Mouse (Mus musculus): ENCODE measurements around the gene Klhl40. TPM values are rescaled to one million over a fixed set of nuclear protein-coding genes. Genes with fewer than 3 reads are reported as not detected.
A peak's percentile ranks its signal among the peaks of the same experiment; 100 is the strongest.

The Klhl40 gene
- total and polyA plus RNA-seq, 2 experiments = 0.18 TPM; not detected in 1

GRCm38 (mm10) chr9:121823991-121824390 is 46.6 kb downstream of the Klhl40 start:
- Histone ChIP-seq H3K4me3 (ENCODE audit: insufficient read depth, low read depth, low read length) (no peak overlapping the region), H3K9ac (ENCODE audit: low read depth, low read length) (no peak overlapping the region), H3K36me3 (ENCODE audit: control insufficient read depth, insufficient read depth, low read length) (no peaks in the 10 kb centered on the region), H3K27me3 (ENCODE audit: control insufficient read depth, insufficient read depth, low read length) (no peaks in the 10 kb centered on the region), H3K4me1 (ENCODE audit: control insufficient read depth, insufficient read depth, low read length) (no peaks in the 10 kb centered on the region), H3K27ac (replicated peaks; ENCODE audit: insufficient read depth, low read depth, low read length) (no peak overlapping the region), H3K79me2 (ENCODE audit: control insufficient read depth, insufficient read depth, low read length) (no peaks in the 10 kb centered on the region)
- no peak for TF ChIP-seq CTCF (IDR thresholded peaks at IDR 0.05; ENCODE audit: low read depth, low read length)
- TF ChIP-seq POLR2A (IDR thresholded peaks at IDR 0.05; ENCODE audit: extremely low read depth, insufficient read depth, low read length) = no peak
- WGBS = 89% methylated on average over 7 of the region's 7 CpGs
- no peak for DNase-seq (ENCODE audit: extremely low read depth, low read depth, low spot score)

- no peak overlapping the region for H3K27ac ChIP-seq (replicated peaks; ENCODE audit: insufficient read depth, low read depth, low read length)
- no peak for DNase-seq (ENCODE audit: extremely low read depth, low read depth, low spot score)
- H3K79me2 ChIP-seq (ENCODE audit: control insufficient read depth, insufficient read depth, low read length) = no peaks in the 10 kb centered on the region
- no peaks in the 10 kb centered on the region for H3K4me1 ChIP-seq (ENCODE audit: control insufficient read depth, insufficient read depth, low read length)
- WGBS = 91% methylated on average over 3 of the region's 3 CpGs
- no peak for TF ChIP-seq CTCF (IDR thresholded peaks at IDR 0.05; ENCODE audit: low read depth, low read length)
- no peak for TF ChIP-seq POLR2A (IDR thresholded peaks at IDR 0.05; ENCODE audit: extremely low read depth, insufficient read depth, low read length)
- H3K4me3 ChIP-seq (ENCODE audit: insufficient read depth, low read depth, low read length) = no peak overlapping the region
- H3K36me3 ChIP-seq (ENCODE audit: control insufficient read depth, insufficient read depth, low read length) = no peaks in the 10 kb centered on the region
- no peaks in the 10 kb centered on the region for H3K27me3 ChIP-seq (ENCODE audit: control insufficient read depth, insufficient read depth, low read length)
- no peak overlapping the region for H3K9ac ChIP-seq (ENCODE audit: low read depth, low read length)
These were observed 48.9 kb downstream of the Klhl40 start for GRCm38 (mm10) chr9:121826356-121826755.

GRCm38 (mm10) chr9:121828314-121828713 is 50.9 kb downstream of the Klhl40 start:
- no peak for DNase-seq (ENCODE audit: extremely low read depth, low read depth, low spot score)
- 75% methylated on average over 6 of the region's 6 CpGs for WGBS
- no peaks in the 10 kb centered on the region for H3K36me3 ChIP-seq (ENCODE audit: control insufficient read depth, insufficient read depth, low read length)
- TF ChIP-seq CTCF (IDR thresholded peaks at IDR 0.05; ENCODE audit: low read depth, low read length) (no peak), POLR2A (IDR thresholded peaks at IDR 0.05; ENCODE audit: extremely low read depth, insufficient read depth, low read length) (no peak)
- no peaks in the 10 kb centered on the region for H3K79me2 ChIP-seq (ENCODE audit: control insufficient read depth, insufficient read depth, low read length)
- no peak overlapping the region for H3K27ac ChIP-seq (replicated peaks; ENCODE audit: insufficient read depth, low read depth, low read length)
- H3K4me1 ChIP-seq (ENCODE audit: control insufficient read depth, insufficient read depth, low read length) = no peaks in the 10 kb centered on the region
- no peak overlapping the region for H3K9ac ChIP-seq (ENCODE audit: low read depth, low read length)
- H3K27me3 ChIP-seq (ENCODE audit: control insufficient read depth, insufficient read depth, low read length) = no peaks in the 10 kb centered on the region
- H3K4me3 ChIP-seq (ENCODE audit: insufficient read depth, low read depth, low read length) = no peak overlapping the region

- DNase-seq (ENCODE audit: extremely low read depth, low read depth, low spot score) = no peak
- H3K4me3 ChIP-seq (ENCODE audit: insufficient read depth, low read depth, low read length) = no peak overlapping the region
- H3K4me1 ChIP-seq (ENCODE audit: control insufficient read depth, insufficient read depth, low read length) = no peaks in the 10 kb centered on the region
- H3K27ac ChIP-seq (replicated peaks; ENCODE audit: insufficient read depth, low read depth, low read length) = no peak overlapping the region
- H3K27me3 ChIP-seq (ENCODE audit: control insufficient read depth, insufficient read depth, low read length) = no peaks in the 10 kb centered on the region
- no peak overlapping the region for H3K9ac ChIP-seq (ENCODE audit: low read depth, low read length)
- WGBS = 63% methylated on average over 7 of the region's 7 CpGs
- H3K36me3 ChIP-seq (ENCODE audit: control insufficient read depth, insufficient read depth, low read length) = no peaks in the 10 kb centered on the region
- TF ChIP-seq CTCF (IDR thresholded peaks at IDR 0.05; ENCODE audit: low read depth, low read length) (no peak), POLR2A (IDR thresholded peaks at IDR 0.05; ENCODE audit: extremely low read depth, insufficient read depth, low read length) (no peak)
- H3K79me2 ChIP-seq (ENCODE audit: control insufficient read depth, insufficient read depth, low read length) = no peaks in the 10 kb centered on the region
These were observed 52.0 kb downstream of the Klhl40 start for GRCm38 (mm10) chr9:121829270-121829992.

GRCm38 (mm10) chr9:121830243-121830955 is 53.0 kb downstream of the Klhl40 start:
- no peaks in the 10 kb centered on the region for H3K36me3 ChIP-seq (ENCODE audit: control insufficient read depth, insufficient read depth, low read length)
- H3K27ac ChIP-seq (replicated peaks; ENCODE audit: insufficient read depth, low read depth, low read length) = no peak overlapping the region
- no peaks in the 10 kb centered on the region for H3K79me2 ChIP-seq (ENCODE audit: control insufficient read depth, insufficient read depth, low read length)
- no peaks in the 10 kb centered on the region for H3K27me3 ChIP-seq (ENCODE audit: control insufficient read depth, insufficient read depth, low read length)
- no peaks in the 10 kb centered on the region for H3K4me1 ChIP-seq (ENCODE audit: control insufficient read depth, insufficient read depth, low read length)
- no peak for TF ChIP-seq POLR2A (IDR thresholded peaks at IDR 0.05; ENCODE audit: extremely low read depth, insufficient read depth, low read length)
- peak; percentile 81 for TF ChIP-seq CTCF (IDR thresholded peaks at IDR 0.05; ENCODE audit: low read depth, low read length)
- 82% methylated on average over 6 of the region's 6 CpGs for WGBS
- H3K4me3 ChIP-seq (ENCODE audit: insufficient read depth, low read depth, low read length) = no peak overlapping the region
- DNase-seq (ENCODE audit: extremely low read depth, low read depth, low spot score) = no peak
- no peak overlapping the region for H3K9ac ChIP-seq (ENCODE audit: low read depth, low read length)

- TF ChIP-seq POLR2A (IDR thresholded peaks at IDR 0.05; ENCODE audit: extremely low read depth, insufficient read depth, low read length) (no peak), CTCF (IDR thresholded peaks at IDR 0.05; ENCODE audit: low read depth, low read length) (peak; percentile 77)
- Histone ChIP-seq H3K79me2 (ENCODE audit: control insufficient read depth, insufficient read depth, low read length) (no peaks in the 10 kb centered on the region), H3K27ac (replicated peaks; ENCODE audit: insufficient read depth, low read depth, low read length) (no peak overlapping the region), H3K4me1 (ENCODE audit: control insufficient read depth, insufficient read depth, low read length) (no peaks in the 10 kb centered on the region), H3K9ac (ENCODE audit: low read depth, low read length) (no peak overlapping the region), H3K4me3 (ENCODE audit: insufficient read depth, low read depth, low read length) (no peak overlapping the region), H3K27me3 (ENCODE audit: control insufficient read depth, insufficient read depth, low read length) (no peaks in the 10 kb centered on the region), H3K36me3 (ENCODE audit: control insufficient read depth, insufficient read depth, low read length) (no peaks in the 10 kb centered on the region)
- peak; percentile 55 for DNase-seq (ENCODE audit: extremely low read depth, low read depth, low spot score)
- WGBS = 28% methylated on average over 6 of the region's 6 CpGs
These were observed 53.5 kb downstream of the Klhl40 start for GRCm38 (mm10) chr9:121830956-121831293.

Other genes with a start within 250 kb of the Klhl40 start
- not detected in 2 replicates for gene Lyzl4, start 135.5 kb upstream of the Klhl40 start, total RNA-seq (2014; rRNA removed)
- gene Lyzl4, start 135.5 kb upstream of the Klhl40 start, polyA plus RNA-seq (2012; rRNA removed) = not detected in 2 replicates
- gene Vipr1, start 134.9 kb upstream of the Klhl40 start, total RNA-seq (2014; rRNA removed) = 22.2 and 25.4 TPM in 2 replicates
- 16.7 and 16.9 TPM in 2 replicates for gene Vipr1, start 134.9 kb upstream of the Klhl40 start, polyA plus RNA-seq (2012; rRNA removed)
- gene Sec22c, start 72.1 kb upstream of the Klhl40 start, total RNA-seq (2014; rRNA removed) = 3.7 and 4.1 TPM in 2 replicates
- 5.7 and 9.5 TPM in 2 replicates for gene Sec22c, start 72.1 kb upstream of the Klhl40 start, polyA plus RNA-seq (2012; rRNA removed)
- gene Ss18l2, start 67.3 kb upstream of the Klhl40 start, total RNA-seq (2014; rRNA removed) = 82.4 and 83.3 TPM in 2 replicates
- 35.2 and 56.8 TPM in 2 replicates for gene Ss18l2, start 67.3 kb upstream of the Klhl40 start, polyA plus RNA-seq (2012; rRNA removed)
- gene Nktr, start 58.4 kb upstream of the Klhl40 start, total RNA-seq (2014; rRNA removed) = 36.7 and 38.4 TPM in 2 replicates
- 13.0 and 27.2 TPM in 2 replicates for gene Nktr, start 58.4 kb upstream of the Klhl40 start, polyA plus RNA-seq (2012; rRNA removed)
- gene Zfp651, start 18.3 kb upstream of the Klhl40 start, total RNA-seq (2014; rRNA removed) = 0.27 and 0.37 TPM in 2 replicates
- gene Zfp651, start 18.3 kb upstream of the Klhl40 start, polyA plus RNA-seq (2012; rRNA removed) = 0.62 and 1.2 TPM in 2 replicates
- 0.07 TPM in 1 of 2 replicates, not detected in the other for gene Hhatl, start 14.9 kb downstream of the Klhl40 start, total RNA-seq (2014; rRNA removed)
- gene Hhatl, start 14.9 kb downstream of the Klhl40 start, polyA plus RNA-seq (2012; rRNA removed) = not detected in 2 replicates
- not detected in 2 replicates for gene Ccdc13, start 61.9 kb downstream of the Klhl40 start, total RNA-seq (2014; rRNA removed)
- not detected in 2 replicates for gene Ccdc13, start 61.9 kb downstream of the Klhl40 start, polyA plus RNA-seq (2012; rRNA removed)
- 45.6 and 65.6 TPM in 2 replicates for gene Higd1a, start 80.8 kb downstream of the Klhl40 start, total RNA-seq (2014; rRNA removed)
- gene Higd1a, start 80.8 kb downstream of the Klhl40 start, polyA plus RNA-seq (2012; rRNA removed) = 14.7 and 20.2 TPM in 2 replicates
- gene Ackr2, start 120.7 kb downstream of the Klhl40 start, total RNA-seq (2014; rRNA removed) = 1.6 and 2.3 TPM in 2 replicates
- gene Ackr2, start 120.7 kb downstream of the Klhl40 start, polyA plus RNA-seq (2012; rRNA removed) = 1.4 and 2.4 TPM in 2 replicates
- gene Cyp8b1, start 138.7 kb downstream of the Klhl40 start, total RNA-seq (2014; rRNA removed) = 86.4 and 128 TPM in 2 replicates
- 292 and 305 TPM in 2 replicates for gene Cyp8b1, start 138.7 kb downstream of the Klhl40 start, polyA plus RNA-seq (2012; rRNA removed)
- 0.74 and 4.0 TPM in 2 replicates for gene Fam198a, start 173.4 kb downstream of the Klhl40 start, total RNA-seq (2014; rRNA removed)
- gene Fam198a, start 173.4 kb downstream of the Klhl40 start, polyA plus RNA-seq (2012; rRNA removed) = 2.3 and 4.4 TPM in 2 replicates
- gene Pomgnt2, start 219.5 kb downstream of the Klhl40 start, total RNA-seq (2014; rRNA removed) = 1.7 TPM in 2 replicates
- 3.8 and 5.3 TPM in 2 replicates for gene Pomgnt2, start 219.5 kb downstream of the Klhl40 start, polyA plus RNA-seq (2012; rRNA removed)

All from liver, adult 2 months (tissue).